Mouse (Mus musculus): Measurements from ENCODE around the gene Ino80b. TPM values are rescaled to one million over a fixed set of nuclear protein-coding genes. Genes with fewer than 3 reads are reported as not detected.
A peak's percentile ranks its signal among the peaks of the same experiment; 100 is the strongest.
"Not testable (repeated sequence)": the region's sequence is repeated elsewhere in the genome, so short reads cannot be mapped to it uniquely, and the experiment has no call there.

Ino80b gene
- polyA plus RNA-seq, 1 experiment = 27.1 TPM

GRCm38 (mm10) chr6:83165026-83165606 is 39.9 kb upstream of the Ino80b start:
- no peak for DNase-seq (ENCODE audit: low read depth in 1 of 2, low spot score in 2 of 2)
- no peaks in the 10 kb centered on the region for H3K36me3 ChIP-seq (ENCODE audit: control insufficient read depth, insufficient read depth, low read length)
- TF ChIP-seq CTCF (IDR thresholded peaks at IDR 0.05; ENCODE audit: extremely low read depth, insufficient read depth, insufficient read length, insufficient replicate concordance) (no peak), POLR2A (IDR thresholded peaks at IDR 0.05; ENCODE audit: low read depth, low read length) (no peak)
- no peak overlapping the region for H3K27ac ChIP-seq (ENCODE audit: insufficient read depth, low read length)
- H3K4me3 ChIP-seq (ENCODE audit: extremely low read depth, insufficient read depth, insufficient read length) = peak overlapping the region; percentile 86
- 3% methylated on average over 6 of the region's 6 CpGs for WGBS
- peaks cover 7% of the 10 kb centered on the region for H3K27me3 ChIP-seq (ENCODE audit: control insufficient read depth, insufficient read depth, low read length)
- H3K4me1 ChIP-seq (ENCODE audit: control insufficient read depth, insufficient read depth, insufficient read length) = peaks cover 3% of the 10 kb centered on the region; the same call in 1 of the 2 replicates

GRCm38 (mm10) chr6:83162701-83163100 is 37.5 kb upstream of the Ino80b start:
- 2% methylated on average over 8 of the region's 8 CpGs for whole genome bisulfite sequencing
- TF ChIP-seq CTCF (IDR thresholded peaks at IDR 0.05; ENCODE audit: extremely low read depth, insufficient read depth, insufficient read length, insufficient replicate concordance) (peak; percentile 38; the same call in 1 of the 2 replicates), POLR2A (IDR thresholded peaks at IDR 0.05; ENCODE audit: low read depth, low read length) (no peak)
- Histone ChIP-seq H3K27me3 (ENCODE audit: control insufficient read depth, insufficient read depth, low read length) (peaks cover 7% of the 10 kb centered on the region), H3K36me3 (ENCODE audit: control insufficient read depth, insufficient read depth, low read length) (no peaks in the 10 kb centered on the region), H3K4me3 (ENCODE audit: extremely low read depth, insufficient read depth, insufficient read length) (peak overlapping the region; percentile 0; the same call in 1 of the 2 replicates), H3K27ac (ENCODE audit: insufficient read depth, low read length) (no peak overlapping the region), H3K4me1 (ENCODE audit: control insufficient read depth, insufficient read depth, insufficient read length) (peaks cover 3% of the 10 kb centered on the region; the same call in 1 of the 2 replicates)
- DNase-seq (ENCODE audit: low read depth in 1 of 2, low spot score in 2 of 2) = peak; percentile 17 to 31

GRCm38 (mm10) chr6:83161921-83162641 is 36.9 kb upstream of the Ino80b start:
- peak overlapping the region; percentile 22; the same call in 1 of the 2 replicates for H3K4me3 ChIP-seq (ENCODE audit: extremely low read depth, insufficient read depth, insufficient read length)

GRCm38 (mm10) chr6:83161442-83161841 is 36.2 kb upstream of the Ino80b start:
- peak overlapping the region; percentile 2; the same call in 1 of the 2 replicates for H3K4me3 ChIP-seq (ENCODE audit: extremely low read depth, insufficient read depth, insufficient read length)
- 17% methylated on average over 19 of the region's 19 CpGs for WGBS
- H3K27ac ChIP-seq (ENCODE audit: insufficient read depth, low read length) = no peak overlapping the region
- TF ChIP-seq POLR2A (IDR thresholded peaks at IDR 0.05; ENCODE audit: low read depth, low read length) (no peak), CTCF (IDR thresholded peaks at IDR 0.05; ENCODE audit: extremely low read depth, insufficient read depth, insufficient read length, insufficient replicate concordance) (no peak)
- peaks cover 4% of the 10 kb centered on the region for H3K4me1 ChIP-seq (ENCODE audit: control insufficient read depth, insufficient read depth, insufficient read length)
- H3K27me3 ChIP-seq (ENCODE audit: control insufficient read depth, insufficient read depth, low read length) = peaks cover 8% of the 10 kb centered on the region
- H3K36me3 ChIP-seq (ENCODE audit: control insufficient read depth, insufficient read depth, low read length) = no peaks in the 10 kb centered on the region
- no peak for DNase-seq (ENCODE audit: low read depth in 1 of 2, low spot score in 2 of 2)

More at GRCm38 (mm10) chr6:83161921-83162641, 36.9 kb upstream of the Ino80b start:
- WGBS = 6% methylated on average over 49 of the region's 49 CpGs
- TF ChIP-seq POLR2A (IDR thresholded peaks at IDR 0.05; ENCODE audit: low read depth, low read length) = no peak
- no peak for TF ChIP-seq CTCF (IDR thresholded peaks at IDR 0.05; ENCODE audit: extremely low read depth, insufficient read depth, insufficient read length, insufficient replicate concordance)
- Histone ChIP-seq H3K27ac (ENCODE audit: insufficient read depth, low read length) (no peak overlapping the region), H3K36me3 (ENCODE audit: control insufficient read depth, insufficient read depth, low read length) (no peaks in the 10 kb centered on the region), H3K27me3 (ENCODE audit: control insufficient read depth, insufficient read depth, low read length) (peaks cover 7% of the 10 kb centered on the region), H3K4me1 (ENCODE audit: control insufficient read depth, insufficient read depth, insufficient read length) (peaks cover 3% of the 10 kb centered on the region; the same call in 1 of the 2 replicates)
- no peak for DNase-seq (ENCODE audit: low read depth in 1 of 2, low spot score in 2 of 2)

GRCm38 (mm10) chr6:83159456-83159855 is 34.2 kb upstream of the Ino80b start:
- H3K27me3 ChIP-seq (ENCODE audit: control insufficient read depth, insufficient read depth, low read length) = not testable (repeated sequence)
- DNase-seq (ENCODE audit: low read depth in 1 of 2, low spot score in 2 of 2) = peak in 1 of 2 experiments; percentile 52
- 20% methylated on average over 3 of the region's 3 CpGs for WGBS

GRCm38 (mm10) chr6:83156259-83156684 is 31.0 kb upstream of the Ino80b start, which contains the start of the genes Wdr54 and 1700003E16Rik:
Wdr54 (minus strand) TSS chr6:83156397.
1700003E16Rik (plus strand) TSS chr6:83156404.
- H3K4me1 ChIP-seq (ENCODE audit: control insufficient read depth, insufficient read depth, insufficient read length) = peaks cover 2% of the 10 kb centered on the region; the same call in 1 of the 2 replicates
- H3K27me3 ChIP-seq (ENCODE audit: control insufficient read depth, insufficient read depth, low read length) = 0 out of 2 replicates have a peak, but pooled peaks cover 1% of the 10 kb centered on the region
- no peak within 1 kb of the TSS for H3K27ac ChIP-seq (ENCODE audit: insufficient read depth, low read length)
- peak within 1 kb of the TSS; percentile 62 for H3K4me3 ChIP-seq (ENCODE audit: extremely low read depth, insufficient read depth, insufficient read length)
- WGBS = 3% methylated on average over 32 of the region's 32 CpGs
- no peaks in the 10 kb centered on the region for H3K36me3 ChIP-seq (ENCODE audit: control insufficient read depth, insufficient read depth, low read length)
- no peak for TF ChIP-seq CTCF (IDR thresholded peaks at IDR 0.05; ENCODE audit: extremely low read depth, insufficient read depth, insufficient read length, insufficient replicate concordance)
- TF ChIP-seq POLR2A (IDR thresholded peaks at IDR 0.05; ENCODE audit: low read depth, low read length) = no peak
- DNase-seq (ENCODE audit: low read depth in 1 of 2, low spot score in 2 of 2) = no peak

More at GRCm38 (mm10) chr6:83159456-83159855, 34.2 kb upstream of the Ino80b start:
- H3K4me3 ChIP-seq (ENCODE audit: extremely low read depth, insufficient read depth, insufficient read length); H3K27ac ChIP-seq (ENCODE audit: insufficient read depth, low read length); H3K4me1 ChIP-seq (ENCODE audit: control insufficient read depth, insufficient read depth, insufficient read length); H3K36me3 ChIP-seq (ENCODE audit: control insufficient read depth, insufficient read depth, low read length): not testable (repeated sequence)
